Mouse (Mus musculus) lung, postnatal 0 days (tissue): ENCODE measurements around the gene Ctnnal1. TPM values are rescaled to one million over a fixed set of nuclear protein-coding genes. Genes with fewer than 3 reads are reported as not detected.

Source experiments
- ATAC-seq: fragments of 200-750 bp; cut with Nextera tagmentation; 2 replicates; pipeline ENCODE4 v1.8.0; 2017; ENCODE audit warnings: moderate library complexity
- DNase-seq: peaks from one replicate; pipeline ENCODE4 v3.0.0-alpha.2; 2016; ENCODE audit warnings: low spot score
- H3K27ac ChIP-seq: fragments of 300-500 bp; sonication (generic); 2 replicates; pipeline ENCODE4 v1.5.1; 2014; ENCODE audit warnings: antibody characterized with exemption, mild to moderate bottlenecking, low read length, mixed read lengths
- H3K27me3 ChIP-seq: fragments of 300-500 bp; sonication (generic); replicated peaks from 2 replicates; pipeline ENCODE4 v1.6.1; 2014; ENCODE audit warnings: low read length, mixed read lengths; ENCODE audit not compliant: insufficient read depth
- H3K36me3 ChIP-seq: fragments of 300-500 bp; sonication (generic); 2 replicates; pipeline ENCODE4 v1.6.1; 2014; ENCODE audit warnings: low read length, mixed read lengths; ENCODE audit not compliant: insufficient read depth
- H3K4me1 ChIP-seq: fragments of 300-500 bp; sonication (generic); 2 replicates; pipeline ENCODE4 v1.6.1; 2014; ENCODE audit warnings: antibody characterized with exemption, low read depth, low read length, mixed read lengths; ENCODE audit not compliant: insufficient read depth
- H3K4me2 ChIP-seq: fragments of 300-500 bp; sonication (generic); replicated peaks from 2 replicates; pipeline ENCODE4 v1.6.1; 2014; ENCODE audit warnings: low read depth, mild to moderate bottlenecking, low read length, moderate library complexity, mixed read lengths
- H3K4me3 ChIP-seq: fragments of 300-500 bp; sonication (generic); 2 replicates; pipeline ENCODE4 v1.5.1; 2014; ENCODE audit warnings: low read depth, low read length
- H3K9ac ChIP-seq: fragments of 300-500 bp; sonication (generic); replicated peaks from 2 replicates; pipeline ENCODE4 v1.6.1; 2014; ENCODE audit warnings: low read depth, mild to moderate bottlenecking
- H3K9me3 ChIP-seq: fragments of 300-500 bp; sonication (generic); 2 replicates; pipeline ENCODE4 v1.6.1; 2016; ENCODE audit warnings: low read length, mixed read lengths
- CTCF ChIP-seq: IDR thresholded peaks from 2 replicates; pipeline ENCODE4 v1.5.1; 2016; ENCODE audit warnings: antibody characterized with exemption, mild to moderate bottlenecking
- EP300 ChIP-seq: IDR thresholded peaks from 2 replicates; pipeline ENCODE4 v1.6.1; 2016; ENCODE audit warnings: antibody characterized with exemption, mild to moderate bottlenecking, control low read depth
- WGBS: fragments of 180-500 bp; shearing (Covaris S2); extraction: QIAGEN DNeasy Blood & Tissue Kit; methylation state at CpG from one replicate; pipeline ENCODE4 v1.1.7; 2014; 5-methylcytosine and 5-hydroxymethylcytosine counted together
- polyA plus RNA-seq: library from polyadenylated mRNA; unstranded; fragments of >200 nt; fragmentation: Nextera tagmentation; extraction: Ambion mirVana; gene quantifications from 2 replicates; pipeline ENCODE4 v1.2.1, GENCODE M21; 2015

Ctnnal1 gene
- polyA plus RNA-seq, 1 experiment from 2014 or later: 16.1 TPM

- 79% methylated on average over 3 of the region's 3 CpGs for WGBS
- Histone ChIP-seq H3K27me3 (no peaks in the 10 kb centered on the region), H3K4me3 (no peak overlapping the region), H3K4me2 (no peak overlapping the region), H3K4me1 (no peaks in the 10 kb centered on the region), H3K27ac (no peak overlapping the region), H3K9ac (no peak overlapping the region), H3K9me3 (no peaks in the 10 kb centered on the region), H3K36me3 (0 out of 2 replicates have a peak, but pooled peaks cover 2% of the 10 kb centered on the region)
- ATAC-seq (no peak), DNase-seq (no peak)
- no peak for TF ChIP-seq CTCF
- no peak for TF ChIP-seq EP300
Observed at GRCm38 (mm10) chr4:56828932-56829331, 36.1 kb downstream of the Ctnnal1 start.

DNA sequence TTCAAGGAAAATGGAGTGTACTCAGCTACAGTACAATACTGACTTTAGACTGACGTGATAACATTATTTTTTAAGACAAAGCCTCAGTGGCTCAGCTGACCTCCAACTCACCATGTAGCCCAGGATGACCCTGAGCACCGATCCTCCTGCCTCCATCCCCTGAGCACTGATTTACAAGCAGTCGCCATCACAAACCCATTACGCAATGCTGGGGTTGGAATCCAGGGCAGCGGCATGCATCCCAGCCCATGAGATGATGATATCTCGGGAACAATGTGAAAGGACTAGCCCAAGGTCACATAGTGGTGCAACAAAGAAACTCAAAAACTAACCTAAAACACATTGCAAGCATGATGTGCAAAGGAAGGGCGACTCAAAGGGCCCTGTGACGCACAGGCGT, 40.8 kb downstream of the Ctnnal1 start:
- Histone ChIP-seq H3K9ac (no peak overlapping the region), H3K4me3 (no peak overlapping the region), H3K4me2 (no peak overlapping the region), H3K9me3 (no peaks in the 10 kb centered on the region), H3K27me3 (no peaks in the 10 kb centered on the region), H3K27ac (no peak overlapping the region), H3K4me1 (no peaks in the 10 kb centered on the region), H3K36me3 (no peaks in the 10 kb centered on the region)
- DNase-seq: no peak
- ATAC-seq: no peak
- 85% methylated on average over 9 of the region's 9 CpGs for WGBS
- TF ChIP-seq CTCF (no peak), EP300 (no peak)

DNA sequence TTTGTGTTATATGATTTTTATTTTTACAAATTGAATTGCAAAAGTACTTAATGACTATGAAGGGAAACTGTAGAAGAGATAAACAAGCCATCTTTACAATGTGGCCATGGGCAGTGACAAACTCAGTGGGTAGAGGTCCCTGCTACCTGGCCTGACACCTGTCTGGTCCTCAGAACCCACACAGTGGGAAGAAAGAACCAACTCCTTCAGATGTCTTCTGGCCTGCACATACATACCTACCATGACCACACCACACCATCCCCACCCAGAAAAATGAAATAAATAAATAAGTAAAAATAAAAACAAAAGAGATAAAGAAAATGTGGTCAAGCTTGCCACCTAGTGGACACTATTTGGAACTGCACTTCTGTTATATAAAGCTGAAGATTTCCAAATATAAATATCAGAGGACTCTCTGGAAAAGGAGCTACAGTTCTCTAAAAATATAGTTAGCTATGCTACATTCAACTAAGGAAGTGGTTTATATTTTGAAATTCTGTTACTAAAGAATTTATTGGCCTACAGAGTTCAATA, 44.9 kb downstream of the Ctnnal1 start:
- Histone ChIP-seq H3K36me3 (no peaks in the 10 kb centered on the region), H3K27me3 (no peaks in the 10 kb centered on the region), H3K4me3 (no peak overlapping the region), H3K9ac (no peak overlapping the region), H3K4me2 (no peak overlapping the region), H3K9me3 (no peaks in the 10 kb centered on the region), H3K4me1 (no peaks in the 10 kb centered on the region), H3K27ac (no peak overlapping the region)
- ATAC-seq (no peak), DNase-seq (peak; percentile 59)
- TF ChIP-seq EP300 (no peak), CTCF (peak; percentile 68)

GRCm38 (mm10) chr4:56815131-56815530, 49.9 kb downstream of the Ctnnal1 start:
- H3K27ac ChIP-seq: no peak overlapping the region
- no peak for DNase-seq
- no peaks in the 10 kb centered on the region for H3K4me1 ChIP-seq
- H3K27me3 ChIP-seq: no peaks in the 10 kb centered on the region
- H3K36me3 ChIP-seq: no peaks in the 10 kb centered on the region
- 81% methylated on average over 8 of the region's 8 CpGs for WGBS
- H3K9me3 ChIP-seq: no peaks in the 10 kb centered on the region
- H3K4me2 ChIP-seq: no peak overlapping the region
- TF ChIP-seq CTCF (no peak), EP300 (no peak)
- no peak overlapping the region for H3K4me3 ChIP-seq
- no peak overlapping the region for H3K9ac ChIP-seq
- no peak for ATAC-seq

- no peak for DNase-seq
- Histone ChIP-seq H3K27me3 (no peaks in the 10 kb centered on the region), H3K27ac (no peak overlapping the region), H3K4me1 (no peaks in the 10 kb centered on the region), H3K4me2 (no peak overlapping the region), H3K4me3 (no peak overlapping the region), H3K9me3 (no peaks in the 10 kb centered on the region), H3K9ac (no peak overlapping the region), H3K36me3 (no peaks in the 10 kb centered on the region)
- 74% methylated on average over 4 of the region's 4 CpGs for WGBS
- TF ChIP-seq EP300: no peak
- TF ChIP-seq CTCF: no peak
- no peak for ATAC-seq
Observed at GRCm38 (mm10) chr4:56812096-56812495, 52.9 kb downstream of the Ctnnal1 start.

GRCm38 (mm10) chr4:56811642-56812041, 53.3 kb downstream of the Ctnnal1 start:
- no peak for ATAC-seq
- Histone ChIP-seq H3K27ac (no peak overlapping the region), H3K4me1 (no peaks in the 10 kb centered on the region), H3K4me2 (no peak overlapping the region), H3K36me3 (0 out of 2 replicates have a peak, but pooled peaks cover 3% of the 10 kb centered on the region), H3K9ac (no peak overlapping the region), H3K27me3 (no peaks in the 10 kb centered on the region), H3K9me3 (no peaks in the 10 kb centered on the region), H3K4me3 (no peak overlapping the region)
- TF ChIP-seq CTCF: no peak
- TF ChIP-seq EP300: no peak
- WGBS: 64% methylated on average over 3 of the region's 3 CpGs
- DNase-seq: no peak

GRCm38 (mm10) chr4:56809050-56809449, 55.9 kb downstream of the Ctnnal1 start:
- no peak overlapping the region for H3K4me3 ChIP-seq
- 57% methylated on average over 4 of the region's 4 CpGs for WGBS
- no peak overlapping the region for H3K9ac ChIP-seq
- no peak overlapping the region for H3K4me2 ChIP-seq
- H3K9me3 ChIP-seq: no peaks in the 10 kb centered on the region
- no peak for ATAC-seq
- H3K36me3 ChIP-seq: peaks cover 3% of the 10 kb centered on the region; the same call in 1 of the 2 replicates
- DNase-seq: no peak
- H3K27me3 ChIP-seq: no peaks in the 10 kb centered on the region
- no peaks in the 10 kb centered on the region for H3K4me1 ChIP-seq
- H3K27ac ChIP-seq: no peak overlapping the region
- no peak for TF ChIP-seq CTCF
- TF ChIP-seq EP300: no peak
